Mouse (Mus musculus) testis, adult 2 months (tissue): ENCODE results near the gene Cdkal1.

Experiments
- CTCF ChIP-seq: fragments of 200-500 bp; IDR thresholded peaks from 2 replicates; pipeline ENCODE4 v1.5.1; 2012; ENCODE audit warnings: low read depth, mild to moderate bottlenecking, inconsistent platforms, low read length, moderate library complexity; ENCODE audit not compliant: control insufficient read depth, insufficient read depth, insufficient replicate concordance
- POLR2A ChIP-seq: fragments of 200-500 bp; IDR thresholded peaks from 2 replicates; pipeline ENCODE4 v1.6.1; 2012; ENCODE audit warnings: low read depth, mild to moderate bottlenecking, inconsistent platforms, low read length, moderate library complexity; ENCODE audit not compliant: control insufficient read depth

DNA sequence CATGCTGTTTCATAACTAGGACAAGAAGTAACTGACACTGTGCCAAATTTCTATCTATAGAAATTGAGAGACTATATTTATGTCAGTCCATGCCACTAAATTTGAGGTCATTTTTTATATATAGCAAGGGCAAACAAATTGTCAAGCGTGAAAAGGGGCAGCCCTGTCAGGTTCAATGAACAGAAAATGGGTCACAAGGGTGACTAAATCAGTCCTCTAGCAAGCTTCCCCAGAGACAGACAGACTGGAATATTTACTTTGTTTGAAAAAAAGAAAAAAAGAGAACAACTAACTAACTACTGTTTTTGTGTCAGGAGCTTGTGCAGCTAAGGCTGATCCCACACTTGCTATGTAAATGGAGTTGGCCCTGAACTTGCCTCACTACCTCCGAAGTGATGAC is 355.7 kb downstream of the Cdkal1 start:
- TF ChIP-seq POLR2A, result no peak
- no peak for TF ChIP-seq CTCF
